17 mouse cellular contexts compared by ENCODE assay signal in genomic region chr6:113988521-113988920, GRCm38 (mm10). TPM values are rescaled to one million over a fixed set of nuclear protein-coding genes. Genes with fewer than 3 reads are reported as not detected.
"Had no signal": no experiment of that assay in that cellular context is flagged by ENCODE, and none has a peak within 500 bp of the region (broad histone marks: within the 10 kb centered on the region; RNA-seq: fewer than 3 reads in every experiment).

No protein-coding gene starts in this region.

- DNase-seq: liver, postnatal 0 days; lung, adult 2 months; lung, postnatal 14 days; lung, postnatal 36 days; right cerebral cortex, postnatal 14 days; thymus, adult 18-20 months; thymus, postnatal 14 days; thymus, postnatal 36 days had no signal

- H3K27ac ChIP-seq: lung, embryonic 15.5 days; macrophage; midbrain, embryonic 13.5 days; midbrain, embryonic 15.5 days; neural tube, embryonic 12.5 days had no signal

- H3K4me3 ChIP-seq: lung, embryonic 15.5 days; megakaryocyte, embryonic 14.5 days; midbrain, embryonic 13.5 days; midbrain, embryonic 15.5 days; neural tube, embryonic 12.5 days had no signal

RNA-seq across cellular contexts. Expression of gene Atp2b2, which starts 53.9 kb away (rescaled TPM):
- total RNA-seq: megakaryocyte progenitor cell, adult 5-6 weeks; monocyte, adult 5-6 weeks; neutrophil, adult 5-6 weeks had no signal
- polyA plus RNA-seq: macrophage had no signal
